Mouse (Mus musculus) yolk sac, embryonic 10.5 days (tissue): Measurements from ENCODE around the gene Fam162a.
A peak's percentile ranks its signal among the peaks of the same experiment; 100 is the strongest.
"Not testable (repeated sequence)": the region's sequence is repeated elsewhere in the genome, so short reads cannot be mapped to it uniquely, and the experiment has no call there.

Experiments used
- DNase-seq: peaks from one replicate; pipeline ENCODE4 v3.0.0-alpha.2; 2017; ENCODE audit warnings: low spot score

The Fam162a gene

GRCm38 (mm10) chr16:36057933-36058475 lies 13.4 kb downstream of the Fam162a start:
- no peak for DNase-seq

DNA sequence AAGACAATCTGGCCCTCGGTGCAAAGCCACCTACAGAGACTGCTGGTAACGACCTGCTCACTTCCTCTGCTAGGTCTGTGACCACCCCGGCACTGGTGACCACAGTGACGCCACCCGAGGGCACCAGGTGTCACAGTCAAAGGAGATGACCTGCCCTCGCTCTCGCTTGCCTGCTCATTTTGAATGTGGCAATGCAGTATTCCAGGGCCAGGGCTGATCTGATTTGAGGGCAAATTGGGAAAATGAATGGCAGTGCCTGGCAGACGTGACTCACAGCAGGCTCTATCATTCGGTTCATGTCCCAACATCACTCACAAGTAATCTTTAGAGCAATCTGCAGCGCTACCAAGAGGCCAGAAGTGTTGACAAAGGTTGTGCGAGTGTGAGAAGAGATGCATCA lies 15.0 kb downstream of the Fam162a start:
- no peak for DNase-seq

- no peak for DNase-seq
These were observed 16.5 kb downstream of the Fam162a start for GRCm38 (mm10) chr16:36054920-36055319.

DNA sequence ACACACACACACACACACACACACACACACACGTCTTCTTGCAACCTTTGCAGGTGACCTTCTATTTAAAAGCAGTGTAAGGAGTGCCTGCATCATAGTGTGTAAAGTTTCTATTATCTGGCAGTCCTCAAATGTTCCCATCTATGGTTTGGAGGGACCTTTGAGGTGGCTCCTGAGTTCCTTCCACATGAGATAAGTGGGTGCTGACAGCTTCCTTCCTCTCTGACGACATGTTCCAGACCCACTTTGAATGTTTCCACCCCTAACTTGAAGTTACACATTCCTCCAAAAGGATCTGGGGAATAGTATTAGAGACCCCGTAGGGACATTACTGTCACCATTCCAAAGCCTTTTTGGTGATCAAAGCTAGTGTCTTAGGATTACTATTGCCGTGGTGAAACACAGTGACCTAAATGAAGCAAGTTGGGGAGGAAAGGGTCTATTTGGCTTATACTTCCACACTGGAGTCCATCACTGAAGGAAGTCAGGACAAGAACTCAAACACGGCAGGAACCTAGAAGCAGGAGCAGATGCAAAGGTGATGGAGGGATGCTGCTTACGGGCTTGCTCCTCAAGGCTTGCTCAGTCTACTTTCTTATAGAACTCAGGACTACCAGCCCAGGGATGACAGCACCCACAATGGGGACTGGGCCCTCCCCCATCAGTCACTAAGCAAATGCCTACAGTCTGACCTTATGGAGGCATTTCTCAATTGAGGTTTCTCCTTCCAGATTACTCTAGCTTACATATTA lies 17.7 kb downstream of the Fam162a start:
- no peak for DNase-seq

- no peak for DNase-seq
These were observed 19.9 kb downstream of the Fam162a start for GRCm38 (mm10) chr16:36051491-36051890.

- no peak for DNase-seq
These were observed 23.9 kb downstream of the Fam162a start for GRCm38 (mm10) chr16:36047538-36047937.

GRCm38 (mm10) chr16:36043964-36044363 lies 27.4 kb downstream of the Fam162a start:
- DNase-seq = no peak

DNA sequence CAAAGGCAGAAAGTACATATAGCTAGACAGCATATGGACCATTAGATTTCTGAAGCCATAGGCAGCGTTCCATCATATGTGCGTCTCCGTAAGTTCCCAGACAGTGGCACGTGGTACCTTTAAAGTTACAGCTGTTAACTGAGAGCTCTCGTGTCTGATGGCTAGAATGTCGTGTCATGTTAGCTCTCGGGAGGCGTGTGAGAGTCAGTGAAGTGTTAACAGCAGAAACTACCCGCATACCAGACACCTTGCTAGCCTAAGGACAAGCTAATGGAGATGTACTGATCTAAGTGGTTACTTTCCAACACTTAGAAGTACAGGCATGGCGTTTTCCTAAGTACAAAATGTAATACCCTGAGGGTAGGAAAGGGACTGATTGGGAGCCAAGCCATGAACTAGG lies 28.3 kb downstream of the Fam162a start:
- DNase-seq = no peak

- no peak for DNase-seq
These were observed 29.8 kb downstream of the Fam162a start for GRCm38 (mm10) chr16:36041625-36042020.

DNA sequence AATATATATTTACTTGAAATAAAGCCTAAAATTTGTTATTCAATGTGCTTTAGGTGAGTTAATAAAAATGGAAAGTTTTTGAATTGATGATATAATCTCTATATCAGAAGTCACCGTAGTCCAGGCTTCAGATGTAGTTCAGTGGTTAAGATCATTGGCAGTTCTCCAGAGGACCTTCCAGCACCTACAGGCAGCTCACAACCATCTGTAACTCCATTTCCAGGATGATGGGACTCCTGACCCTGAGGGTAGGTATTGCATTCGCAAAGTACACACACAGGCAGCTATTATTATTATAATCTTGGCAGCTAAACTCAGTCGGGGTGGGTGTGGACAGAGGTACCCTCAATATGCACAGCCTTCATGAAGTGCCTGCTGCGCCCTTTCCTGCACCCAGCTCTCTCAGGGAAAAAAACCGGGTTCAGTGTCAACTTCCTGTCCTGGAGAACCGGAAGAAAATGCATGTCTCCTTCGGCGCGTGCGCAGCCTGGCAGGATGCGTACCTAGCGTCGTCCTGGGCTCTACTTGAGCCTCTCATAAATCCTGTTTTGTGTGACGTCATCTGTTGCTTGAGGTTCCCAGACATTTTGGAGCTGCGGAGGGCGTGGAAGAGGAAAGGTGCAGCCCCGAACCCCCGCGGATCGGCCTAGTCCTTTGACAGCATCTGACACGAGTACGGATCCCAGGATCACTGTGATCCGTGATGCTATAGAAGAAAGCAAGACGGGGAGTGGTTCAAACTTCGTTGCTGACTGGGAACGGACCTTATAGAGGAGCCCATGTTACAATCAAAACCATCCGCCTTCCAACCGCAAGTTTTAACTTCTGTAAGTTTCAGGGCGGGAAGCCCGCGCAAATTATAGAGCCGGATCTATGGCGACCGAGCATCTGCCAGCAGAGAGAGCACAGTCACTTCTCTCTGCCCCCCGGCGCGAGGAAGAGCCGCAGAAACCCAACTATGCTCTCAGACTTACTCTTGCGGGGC lies 30.5 kb downstream of the Fam162a start, which contains the start of gene Wdr5b:
Wdr5b (plus strand) TSS at position 551 of the 985 bp plus-strand sequence.
- DNase-seq = peak; percentile 91

- not testable (repeated sequence) for DNase-seq
These were observed 43.3 kb downstream of the Fam162a start for GRCm38 (mm10) chr16:36028120-36028519.

GRCm38 (mm10) chr16:36016335-36016734 lies 55.1 kb downstream of the Fam162a start:
- no peak for DNase-seq

DNA sequence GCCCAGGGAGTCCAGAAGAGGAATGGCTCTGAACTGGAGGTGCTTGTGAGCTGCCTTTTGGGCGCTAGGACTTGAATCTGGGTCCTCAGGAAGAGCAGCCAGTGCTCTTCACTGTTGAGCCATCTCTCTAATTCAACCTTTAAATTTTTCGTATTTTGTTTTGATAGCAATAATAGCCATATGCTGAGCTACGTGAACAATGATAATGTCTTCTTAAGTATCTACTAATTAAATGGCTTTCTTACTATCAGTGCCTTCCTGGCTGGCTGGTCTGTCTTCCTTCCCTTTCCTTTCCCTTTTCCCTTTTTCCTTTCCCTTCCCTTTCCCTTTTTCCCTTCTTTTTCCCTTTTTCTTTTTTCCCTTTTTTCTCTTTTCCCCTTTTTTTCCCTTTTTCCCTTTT lies 63.0 kb downstream of the Fam162a start:
- DNase-seq = no peak

- not testable (repeated sequence) for DNase-seq
These were observed 72.5 kb downstream of the Fam162a start for GRCm38 (mm10) chr16:35998852-35999251.
